In the genomic region with DNA sequence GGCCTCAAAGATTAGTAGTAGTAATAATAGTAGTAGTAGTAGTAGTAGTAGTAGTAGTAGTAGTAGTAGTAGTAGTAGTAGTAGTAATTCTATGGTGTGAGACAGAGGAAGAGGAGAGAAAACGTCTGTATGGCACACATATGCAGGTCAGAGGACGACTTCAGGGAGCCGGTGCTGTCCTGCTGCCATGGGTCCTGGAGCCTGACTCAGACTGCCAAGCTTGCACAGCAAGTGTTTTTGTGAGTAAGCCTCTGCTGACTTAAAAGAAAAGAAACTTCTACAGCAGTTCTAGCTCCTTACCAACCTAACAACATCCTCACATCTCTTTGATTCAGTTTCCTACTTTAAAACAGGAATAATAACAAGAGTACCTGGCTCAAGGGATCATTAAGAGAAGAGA, we compare ENCODE assay signal across 26 mouse cellular contexts.
DNase-seq lines count a peak whose midpoint lies in the region; ATAC-seq lines count a peak whose summit lies in the region.
"Had no signal": no experiment of that assay in that cellular context is flagged by ENCODE, and none has a peak within 500 bp of the region (broad histone marks: within the 10 kb centered on the region; RNA-seq: fewer than 3 reads in every experiment).

No protein-coding gene starts in this region.

- H3K9me3 ChIP-seq in embryonic facial prominence, embryonic 14.5 days (ENCODE audit: control insufficient read depth, low read length), result no peaks in the 10 kb centered on the region
- no peaks in the 10 kb centered on the region for H3K9me3 ChIP-seq in kidney, embryonic 15.5 days (replicated peaks)
- H3K9me3 ChIP-seq: embryonic facial prominence, embryonic 15.5 days; forebrain, embryonic 12.5 days; forebrain, embryonic 15.5 days; heart, embryonic 10.5 days; heart, embryonic 13.5 days had no signal

- WGBS in embryonic facial prominence, embryonic 14.5 days, result 63% methylated on average over 3 of the region's 3 CpGs
- WGBS in kidney, embryonic 15.5 days, result 84% methylated on average over 3 of the region's 3 CpGs

- H3K27me3 ChIP-seq in embryonic facial prominence, embryonic 14.5 days (replicated peaks; ENCODE audit: control insufficient read depth, insufficient read depth, low read length), result no peaks in the 10 kb centered on the region
- no peaks in the 10 kb centered on the region for H3K27me3 ChIP-seq in kidney, embryonic 15.5 days
- H3K27me3 ChIP-seq: embryonic facial prominence, embryonic 15.5 days; forebrain, embryonic 12.5 days; forebrain, embryonic 15.5 days; heart, embryonic 13.5 days had no signal

- no peaks in the 10 kb centered on the region for H3K36me3 ChIP-seq in embryonic facial prominence, embryonic 14.5 days (ENCODE audit: control insufficient read depth, insufficient read depth, low read length)
- H3K36me3 ChIP-seq in kidney, embryonic 15.5 days, result peaks cover 6% of the 10 kb centered on the region
- H3K36me3 ChIP-seq: embryonic facial prominence, embryonic 15.5 days; forebrain, embryonic 12.5 days; forebrain, embryonic 15.5 days had no signal

- H3K27ac ChIP-seq in embryonic facial prominence, embryonic 14.5 days (replicated peaks; ENCODE audit: low read depth, low read length), result peak overlapping the region; percentile 72
- no peak overlapping the region for H3K27ac ChIP-seq in kidney, embryonic 15.5 days
- H3K27ac ChIP-seq: forebrain, embryonic 12.5 days; forebrain, embryonic 15.5 days; heart, adult 2 months; heart, embryonic 10.5 days; heart, embryonic 13.5 days; hindbrain, embryonic 14.5 days; hindbrain, postnatal 0 days had no signal

- no peak for ATAC-seq in embryonic facial prominence, embryonic 14.5 days (ENCODE audit: low read depth)
- ATAC-seq in kidney, embryonic 15.5 days (replicated peaks; ENCODE audit: low FRiP score), result no peak
- ATAC-seq: forebrain, embryonic 15.5 days; hindbrain, postnatal 0 days; inflammation-experienced regulatory T-cells, adult 6 months; intestine, embryonic 16.5 days had no signal

- no peak overlapping the region for H3K9ac ChIP-seq in embryonic facial prominence, embryonic 14.5 days (ENCODE audit: low read depth, low read length)
- H3K9ac ChIP-seq in kidney, embryonic 15.5 days, result no peak overlapping the region
- H3K9ac ChIP-seq: embryonic facial prominence, embryonic 15.5 days; forebrain, embryonic 12.5 days; forebrain, embryonic 15.5 days; heart, embryonic 13.5 days; hindbrain, embryonic 14.5 days had no signal

- DNase-seq in 3134 (ENCODE audit: extremely low read depth, insufficient read length, low spot score), result peak; percentile 29
- DNase-seq in Muller cell, postnatal 12 days (ENCODE audit: inconsistent ontology term), result peak; percentile 64
- DNase-seq in embryonic facial prominence, embryonic 14.5 days (ENCODE audit: low spot score), result no peak
- DNase-seq in retina, postnatal 1 day, result no peak
- no peak for DNase-seq in cerebellum, postnatal 4 days (ENCODE audit: low spot score in 2 of 2)
- DNase-seq: adrenal gland, adult 8-10 months; adrenal gland, postnatal 25 days; cerebellum, adult 11-12 months; cerebellum, adult 8-10 months; cerebellum, postnatal 14 days; gastrocnemius, postnatal 25 days; heart, adult 2 months; heart, postnatal 14 days; heart, postnatal 4 days; kidney, adult 18-20 months had no signal

- no peak overlapping the region for H3K4me2 ChIP-seq in embryonic facial prominence, embryonic 14.5 days (ENCODE audit: low read depth, low read length)
- H3K4me2 ChIP-seq in kidney, embryonic 15.5 days, result no peak overlapping the region
- H3K4me2 ChIP-seq: embryonic facial prominence, embryonic 15.5 days; forebrain, embryonic 12.5 days; forebrain, embryonic 15.5 days; heart, embryonic 13.5 days; hindbrain, embryonic 14.5 days had no signal

- peaks cover 36% of the 10 kb centered on the region for H3K4me1 ChIP-seq in embryonic facial prominence, embryonic 14.5 days (ENCODE audit: control insufficient read depth, insufficient read depth, low read length)
- H3K4me1 ChIP-seq in kidney, embryonic 15.5 days, result no peaks in the 10 kb centered on the region
- H3K4me1 ChIP-seq: forebrain, embryonic 12.5 days; forebrain, embryonic 15.5 days; heart, embryonic 10.5 days had no signal

- no peak overlapping the region for H3K4me3 ChIP-seq in embryonic facial prominence, embryonic 14.5 days (ENCODE audit: low read depth, low read length)
- no peak overlapping the region for H3K4me3 ChIP-seq in kidney, embryonic 15.5 days (replicated peaks)
- H3K4me3 ChIP-seq: embryonic facial prominence, embryonic 15.5 days; erythroblast, embryonic 14.5 days; forebrain, embryonic 12.5 days; forebrain, embryonic 15.5 days; heart, adult 2 months; heart, embryonic 10.5 days; heart, embryonic 13.5 days had no signal

Comparison
In these comparisons a context has a peak if more than half of its experiments do, and no peak if none do; other contexts are left out.
1. DNase-seq: peak in 3134 (single experiment) and Muller cell, postnatal 12 days (single experiment); none in embryonic facial prominence, embryonic 14.5 days (single experiment), retina, postnatal 1 day (single experiment) and cerebellum, postnatal 4 days (0 of 2).